Mouse (Mus musculus) intestine, embryonic 15.5 days (tissue): ENCODE data around the gene Ankrd63. TPM values are rescaled to one million over a fixed set of nuclear protein-coding genes. Genes with fewer than 3 reads are reported as not detected.
A peak's percentile ranks its signal among the peaks of the same experiment; 100 is the strongest.

Experiments used
- ATAC-seq: fragments of 200-750 bp; cut with Nextera tagmentation; 2 replicates; pipeline ENCODE4 v1.8.0; 2017; ENCODE audit warnings: moderate TSS enrichment, moderate library complexity
- H3K27ac ChIP-seq: fragments of 300-500 bp; sonication (generic); 2 replicates; pipeline ENCODE4 v1.5.1; 2015; ENCODE audit warnings: mild to moderate bottlenecking, inconsistent platforms
- H3K27me3 ChIP-seq: fragments of 300-500 bp; sonication (generic); replicated peaks from 2 replicates; pipeline ENCODE4 v1.6.1; 2015; ENCODE audit warnings: inconsistent platforms
- H3K36me3 ChIP-seq: fragments of 300-500 bp; sonication (generic); 2 replicates; pipeline ENCODE4 v1.6.1; 2015; ENCODE audit warnings: inconsistent platforms
- H3K4me1 ChIP-seq: fragments of 300-500 bp; sonication (generic); replicated peaks from 2 replicates; pipeline ENCODE4 v1.6.1; 2015; ENCODE audit warnings: inconsistent platforms
- H3K4me2 ChIP-seq: fragments of 300-500 bp; sonication (generic); replicated peaks from 2 replicates; pipeline ENCODE4 v1.6.1; 2015; ENCODE audit warnings: mild to moderate bottlenecking, inconsistent platforms
- H3K4me3 ChIP-seq: fragments of 300-500 bp; sonication (generic); replicated peaks from 2 replicates; pipeline ENCODE4 v1.5.1; 2015; ENCODE audit warnings: inconsistent platforms
- H3K9ac ChIP-seq: fragments of 300-500 bp; sonication (generic); 2 replicates; pipeline ENCODE4 v1.6.1; 2015; ENCODE audit warnings: inconsistent platforms
- H3K9me3 ChIP-seq: fragments of 300-500 bp; sonication (generic); 2 replicates; pipeline ENCODE4 v1.6.1; 2016; ENCODE audit warnings: inconsistent platforms
- WGBS: fragments of 180-500 bp; shearing (Covaris S2); methylation state at CpG from one replicate; pipeline ENCODE4 v1.1.7; 2015; 5-methylcytosine and 5-hydroxymethylcytosine counted together
- polyA plus RNA-seq: library from polyadenylated mRNA; unstranded; fragments of >200 nt; fragmentation: Nextera tagmentation; extraction: Ambion mirVana; gene quantifications from 2 replicates; pipeline ENCODE4 v1.2.1, GENCODE M21; 2015

Gene Ankrd63
- polyA plus RNA-seq, 1 experiment from 2014 or later, result 0.30 TPM

- no peak overlapping the region for H3K4me2 ChIP-seq
- H3K9ac ChIP-seq, result no peak overlapping the region
- H3K27ac ChIP-seq, result no peak overlapping the region
- H3K4me1 ChIP-seq, result peaks cover 2% of the 10 kb centered on the region; the same call in 1 of the 2 replicates
- 84% methylated on average over 5 of the region's 5 CpGs for WGBS
- no peaks in the 10 kb centered on the region for H3K36me3 ChIP-seq
- H3K27me3 ChIP-seq, result peaks cover 10% of the 10 kb centered on the region
- H3K9me3 ChIP-seq, result no peaks in the 10 kb centered on the region
- no peak for ATAC-seq
- H3K4me3 ChIP-seq, result no peak overlapping the region
Observed at GRCm38 (mm10) chr2:118716677-118717076, 12.9 kb upstream of the Ankrd63 start.

- Histone ChIP-seq H3K9ac (no peak overlapping the region), H3K4me2 (no peak overlapping the region), H3K27me3 (peaks cover 27% of the 10 kb centered on the region), H3K9me3 (no peaks in the 10 kb centered on the region), H3K4me3 (no peak overlapping the region), H3K36me3 (no peaks in the 10 kb centered on the region), H3K27ac (no peak overlapping the region), H3K4me1 (peaks cover 20% of the 10 kb centered on the region)
- ATAC-seq, result no peak
- whole genome bisulfite sequencing, result 46% methylated on average over 4 of the region's 4 CpGs
Observed at GRCm38 (mm10) chr2:118714230-118714629, 10.5 kb upstream of the Ankrd63 start.

DNA sequence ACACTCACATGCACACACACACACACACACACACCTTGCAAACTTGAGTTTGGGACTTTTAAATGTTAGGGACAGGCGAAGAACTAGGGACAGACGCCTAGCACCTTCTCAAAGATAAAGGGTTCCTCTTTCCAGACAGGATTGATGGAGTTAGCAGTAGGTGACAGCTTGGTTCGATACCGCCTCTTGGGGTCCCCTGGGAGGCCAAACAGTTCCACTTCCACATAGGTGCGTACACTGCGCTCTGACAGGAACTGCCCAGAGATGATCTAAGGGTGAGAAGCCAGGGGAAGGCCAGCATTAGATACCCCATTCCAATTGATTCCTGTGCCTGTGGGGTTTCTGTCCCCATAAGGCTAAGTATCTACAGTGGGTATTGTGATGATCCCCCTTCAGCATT lies 9.9 kb upstream of the Ankrd63 start:
- H3K36me3 ChIP-seq, result no peaks in the 10 kb centered on the region
- no peak for ATAC-seq

DNA sequence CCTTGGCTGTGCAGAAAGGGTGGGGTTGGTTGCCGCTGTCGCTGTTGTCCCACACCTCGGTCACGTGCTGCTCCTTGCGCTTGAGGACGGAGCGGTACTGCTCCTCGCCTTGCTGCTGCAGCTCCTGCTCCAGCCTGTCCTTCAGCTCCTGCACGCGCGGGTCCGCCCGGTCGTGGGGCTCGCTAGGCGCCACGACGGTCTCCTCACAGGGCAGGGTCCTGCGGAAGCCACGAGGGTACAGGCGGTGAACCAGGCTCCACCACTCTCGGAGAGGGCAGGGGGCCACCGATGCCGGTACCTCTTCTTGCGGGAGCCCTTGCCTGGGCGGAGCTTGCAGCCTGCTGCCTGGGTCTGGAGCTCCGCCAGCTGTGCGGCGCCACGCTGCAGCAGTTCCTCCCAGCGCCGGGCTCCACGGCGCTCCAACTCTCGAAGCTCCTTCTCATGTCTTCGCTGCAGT lies 7.3 kb upstream of the Ankrd63 start:
- Histone ChIP-seq H3K27me3 (peaks cover 57% of the 10 kb centered on the region), H3K4me2 (peak overlapping the region; percentile 96), H3K4me3 (peak overlapping the region; percentile 44), H3K4me1 (peaks cover 20% of the 10 kb centered on the region), H3K27ac (no peak overlapping the region), H3K36me3 (no peaks in the 10 kb centered on the region), H3K9ac (peak overlapping the region; percentile 49), H3K9me3 (no peaks in the 10 kb centered on the region)
- under 1% methylated on average over 36 of the region's 36 CpGs for WGBS
- ATAC-seq, result peak; percentile 78

More for the DNA sequence above, 9.9 kb upstream of the Ankrd63 start:
- Histone ChIP-seq H3K4me1 (peaks cover 20% of the 10 kb centered on the region), H3K27me3 (peaks cover 32% of the 10 kb centered on the region), H3K9ac (no peak overlapping the region), H3K4me2 (no peak overlapping the region), H3K4me3 (no peak overlapping the region), H3K27ac (no peak overlapping the region), H3K9me3 (no peaks in the 10 kb centered on the region)
- 90% methylated on average over 6 of the region's 6 CpGs for WGBS

DNA sequence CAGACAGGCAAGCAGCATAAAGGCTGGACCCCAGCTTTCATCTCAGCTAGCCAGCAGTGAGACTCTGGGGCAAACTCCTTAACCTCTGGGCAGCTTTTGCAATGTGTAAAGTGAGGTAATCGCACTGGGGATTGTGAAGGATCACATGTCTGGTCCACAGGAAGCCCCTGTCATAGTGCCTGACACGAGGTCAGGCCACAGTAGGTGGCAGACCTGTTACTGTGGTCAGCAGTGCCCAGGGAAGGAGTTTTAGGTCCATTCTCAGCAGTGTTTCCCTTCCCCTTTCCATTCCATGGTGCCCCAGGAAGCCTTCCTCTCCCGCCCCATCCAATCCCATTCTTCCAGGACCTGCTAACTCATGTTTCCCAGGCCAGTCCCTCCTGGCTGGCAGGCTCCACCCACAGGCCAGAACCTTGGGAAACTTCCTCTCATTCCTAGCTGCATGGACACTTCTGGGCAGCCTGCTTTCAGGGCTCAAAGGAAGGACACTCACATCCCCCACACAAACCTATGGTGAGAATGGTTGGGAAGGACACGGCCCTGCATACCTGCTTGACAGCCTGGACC lies 6.0 kb upstream of the Ankrd63 start:
- H3K27ac ChIP-seq, result no peak overlapping the region
- no peak overlapping the region for H3K4me3 ChIP-seq
- no peaks in the 10 kb centered on the region for H3K9me3 ChIP-seq
- no peaks in the 10 kb centered on the region for H3K36me3 ChIP-seq
- H3K27me3 ChIP-seq, result peaks cover 71% of the 10 kb centered on the region
- H3K4me2 ChIP-seq, result no peak overlapping the region
- H3K9ac ChIP-seq, result no peak overlapping the region
- 44% methylated on average over 4 of the region's 4 CpGs for WGBS
- H3K4me1 ChIP-seq, result peaks cover 20% of the 10 kb centered on the region
- no peak for ATAC-seq

- Histone ChIP-seq H3K4me3 (no peak overlapping the region), H3K4me2 (no peak overlapping the region), H3K4me1 (peaks cover 30% of the 10 kb centered on the region), H3K27ac (no peak overlapping the region), H3K36me3 (no peaks in the 10 kb centered on the region), H3K9ac (no peak overlapping the region), H3K9me3 (no peaks in the 10 kb centered on the region), H3K27me3 (peaks cover 83% of the 10 kb centered on the region)
- no peak for ATAC-seq
- WGBS, result 71% methylated on average over 4 of the region's 4 CpGs
Observed at GRCm38 (mm10) chr2:118708472-118708871, 4.7 kb upstream of the Ankrd63 start.

DNA sequence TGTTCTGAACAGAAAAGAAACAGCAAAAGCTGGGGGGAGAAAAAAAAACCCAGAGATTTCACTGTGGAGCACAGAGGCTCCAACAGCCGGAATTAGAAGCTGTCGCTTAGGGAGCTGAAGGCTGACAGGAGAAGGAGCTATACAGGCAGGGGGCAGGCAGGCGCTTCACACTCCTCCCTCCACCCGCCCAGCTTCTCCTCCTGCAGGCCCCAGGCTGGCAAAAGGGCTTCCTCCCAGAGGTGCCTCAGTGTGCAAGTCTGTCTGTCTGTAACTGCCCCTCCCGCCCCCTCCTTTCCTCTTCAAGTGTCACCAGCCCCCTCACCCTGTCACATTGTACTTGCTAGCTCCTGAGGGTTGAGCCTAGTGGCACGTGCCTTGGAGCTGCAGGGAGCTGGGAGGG lies 2.7 kb upstream of the Ankrd63 start:
- H3K27me3 ChIP-seq, result peaks cover 91% of the 10 kb centered on the region
- peaks cover 40% of the 10 kb centered on the region for H3K4me1 ChIP-seq
- no peak overlapping the region for H3K4me2 ChIP-seq
- 18% methylated on average over 6 of the region's 6 CpGs for WGBS
- no peaks in the 10 kb centered on the region for H3K36me3 ChIP-seq
- H3K4me3 ChIP-seq, result no peak overlapping the region
- H3K9ac ChIP-seq, result no peak overlapping the region
- ATAC-seq, result no peak
- no peaks in the 10 kb centered on the region for H3K9me3 ChIP-seq
- H3K27ac ChIP-seq, result no peak overlapping the region

- Histone ChIP-seq H3K9me3 (no peaks in the 10 kb centered on the region), H3K27me3 (peaks cover 76% of the 10 kb centered on the region), H3K27ac (no peak overlapping the region), H3K36me3 (no peaks in the 10 kb centered on the region), H3K4me2 (peak overlapping the region; percentile 92), H3K9ac (peak overlapping the region; percentile 40), H3K4me3 (peak overlapping the region; percentile 48), H3K4me1 (peaks cover 33% of the 10 kb centered on the region)
- WGBS, result under 1% methylated on average over 92 of the region's 93 CpGs
- peak; percentile 39; the same call in 1 of the 2 replicates for ATAC-seq
Observed at GRCm38 (mm10) chr2:118702883-118703761, 641 bp downstream of the Ankrd63 start.

GRCm38 (mm10) chr2:118701971-118702882 lies 1.5 kb downstream of the Ankrd63 start:
- no peaks in the 10 kb centered on the region for H3K36me3 ChIP-seq
- 10% methylated on average over 51 of the region's 51 CpGs for WGBS
- peak overlapping the region; percentile 48 for H3K4me3 ChIP-seq
- peak; percentile 15 for ATAC-seq
- H3K27me3 ChIP-seq, result peaks cover 68% of the 10 kb centered on the region
- H3K9ac ChIP-seq, result peak overlapping the region; percentile 40
- no peak overlapping the region for H3K27ac ChIP-seq
- peak overlapping the region; percentile 92 for H3K4me2 ChIP-seq
- peaks cover 36% of the 10 kb centered on the region for H3K4me1 ChIP-seq
- H3K9me3 ChIP-seq, result no peaks in the 10 kb centered on the region

DNA sequence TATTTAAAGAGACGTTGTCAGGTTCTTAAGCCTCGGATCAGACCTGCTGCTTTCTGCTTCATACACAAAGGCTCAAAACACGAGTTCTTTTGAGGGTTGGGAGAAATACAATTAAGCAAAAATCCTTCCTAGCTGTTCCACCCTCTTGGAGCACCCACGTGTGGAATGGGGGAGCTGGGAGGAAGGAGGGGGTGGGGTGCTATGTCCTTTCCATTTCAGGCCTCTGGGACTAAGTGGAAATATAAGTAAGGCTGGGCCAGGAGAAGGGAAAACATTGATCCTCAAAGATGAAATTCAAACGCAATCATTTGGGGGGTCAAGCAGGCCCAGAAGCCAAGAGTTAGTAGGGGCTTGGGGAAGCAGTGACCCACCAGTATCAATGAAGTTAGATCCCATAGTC lies 2.6 kb downstream of the Ankrd63 start:
- H3K4me1 ChIP-seq, result peaks cover 44% of the 10 kb centered on the region
- H3K36me3 ChIP-seq, result no peaks in the 10 kb centered on the region
- H3K27ac ChIP-seq, result no peak overlapping the region
- no peaks in the 10 kb centered on the region for H3K9me3 ChIP-seq
- 25% methylated on average over 5 of the region's 5 CpGs for WGBS
- peaks cover 57% of the 10 kb centered on the region for H3K27me3 ChIP-seq
- no peak for ATAC-seq
- H3K4me2 ChIP-seq, result peak overlapping the region; percentile 57; the same call in 1 of the 2 replicates
- H3K9ac ChIP-seq, result no peak overlapping the region
- no peak overlapping the region for H3K4me3 ChIP-seq

- Histone ChIP-seq H3K27me3 (peaks cover 50% of the 10 kb centered on the region), H3K9ac (0 out of 2 replicates have a peak overlapping the region, but pooled peaks have one; percentile 31), H3K4me1 (peaks cover 48% of the 10 kb centered on the region)
Observed at GRCm38 (mm10) chr2:118700179-118701062, 3.3 kb downstream of the Ankrd63 start.

More at GRCm38 (mm10) chr2:118700179-118701062, 3.3 kb downstream of the Ankrd63 start:
- H3K27ac ChIP-seq, result no peak overlapping the region
- no peaks in the 10 kb centered on the region for H3K36me3 ChIP-seq
- ATAC-seq, result peak; percentile 59; the same call in 1 of the 2 replicates
- H3K9me3 ChIP-seq, result no peaks in the 10 kb centered on the region
- 4% methylated on average over 32 of the region's 32 CpGs for WGBS
- peak overlapping the region; percentile 57 for H3K4me2 ChIP-seq
- peak overlapping the region; percentile 19; the same call in 1 of the 2 replicates for H3K4me3 ChIP-seq
